Mouse (Mus musculus) cerebellum, adult (tissue): ENCODE results near the gene Zfp503.
A peak's percentile ranks its signal among the peaks of the same experiment; 100 is the strongest.

Experiments used
- ATAC-seq: cut with Nextera tagmentation; 2 replicates; pipeline ENCODE4 v1.9.2; 2017; ENCODE audit warnings: mild to moderate bottlenecking, moderate library complexity, mixed read lengths; ENCODE audit not compliant: insufficient number of reproducible peaks, low FRiP score, low TSS enrichment

Zfp503 gene

DNA sequence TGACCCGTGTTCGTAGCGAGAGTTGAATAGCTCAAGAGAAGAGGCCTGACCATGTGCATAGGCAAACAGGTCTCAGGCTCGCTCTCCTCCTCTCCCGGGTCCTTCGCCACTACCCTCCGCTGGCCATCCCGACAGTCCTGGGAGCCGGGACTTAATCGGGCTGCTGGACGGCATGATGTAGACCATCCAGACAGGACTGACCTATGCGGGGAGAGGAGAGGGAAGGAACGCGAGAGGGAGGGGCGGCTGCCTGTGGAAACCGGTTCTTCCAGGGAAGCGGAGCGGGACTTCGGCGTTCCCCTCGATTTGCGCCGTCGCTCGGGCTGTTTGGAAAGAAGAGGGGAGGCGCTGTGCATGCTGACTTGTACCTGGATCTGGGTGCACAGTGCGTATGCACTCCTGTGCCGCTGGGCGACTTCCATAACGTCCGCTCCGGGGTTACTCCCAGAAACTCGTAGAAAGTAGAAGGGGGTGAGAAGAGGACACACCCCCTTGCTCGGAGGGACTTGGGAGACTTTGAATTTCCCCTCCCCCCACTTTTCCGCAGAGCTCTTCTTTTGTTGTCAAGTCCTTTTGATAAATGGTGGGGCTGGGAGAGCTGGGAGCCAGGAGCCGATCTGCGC, at the start of gene Zfp503:
Zfp503 (minus strand) TSS at position 311 of the 623 bp plus-strand sequence.
- no peak for ATAC-seq

DNA sequence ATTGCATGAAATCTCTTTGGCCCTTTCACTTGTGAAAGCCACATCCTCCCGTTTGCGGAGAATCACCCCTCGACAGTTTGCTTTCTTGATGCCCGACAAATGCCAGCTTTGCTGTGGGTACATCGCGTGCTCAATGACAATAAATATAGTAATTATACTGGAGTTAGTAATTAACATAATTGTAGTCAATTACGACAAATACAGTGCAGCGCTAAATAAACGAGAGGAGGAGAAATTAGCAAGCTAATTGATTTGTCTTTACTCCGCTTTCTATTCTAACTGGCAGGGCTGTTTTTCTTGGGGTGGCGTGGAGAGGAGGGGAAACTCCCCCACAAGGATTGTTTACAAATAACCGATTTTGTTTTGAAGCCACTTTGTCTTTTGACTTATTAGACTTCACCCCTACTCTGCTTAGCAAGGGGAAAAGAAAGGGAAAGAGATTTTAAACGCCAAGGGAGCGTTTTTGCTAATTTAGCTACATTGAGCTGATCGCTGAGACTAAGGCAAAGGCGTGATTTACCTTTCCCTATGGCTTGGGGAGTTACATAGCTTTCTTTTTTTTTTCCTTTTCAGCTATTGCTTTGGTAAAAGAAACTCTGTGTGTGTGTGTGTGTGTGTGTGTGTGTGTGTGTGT, 48.2 kb upstream of the Zfp503 start:
- ATAC-seq: no peak

DNA sequence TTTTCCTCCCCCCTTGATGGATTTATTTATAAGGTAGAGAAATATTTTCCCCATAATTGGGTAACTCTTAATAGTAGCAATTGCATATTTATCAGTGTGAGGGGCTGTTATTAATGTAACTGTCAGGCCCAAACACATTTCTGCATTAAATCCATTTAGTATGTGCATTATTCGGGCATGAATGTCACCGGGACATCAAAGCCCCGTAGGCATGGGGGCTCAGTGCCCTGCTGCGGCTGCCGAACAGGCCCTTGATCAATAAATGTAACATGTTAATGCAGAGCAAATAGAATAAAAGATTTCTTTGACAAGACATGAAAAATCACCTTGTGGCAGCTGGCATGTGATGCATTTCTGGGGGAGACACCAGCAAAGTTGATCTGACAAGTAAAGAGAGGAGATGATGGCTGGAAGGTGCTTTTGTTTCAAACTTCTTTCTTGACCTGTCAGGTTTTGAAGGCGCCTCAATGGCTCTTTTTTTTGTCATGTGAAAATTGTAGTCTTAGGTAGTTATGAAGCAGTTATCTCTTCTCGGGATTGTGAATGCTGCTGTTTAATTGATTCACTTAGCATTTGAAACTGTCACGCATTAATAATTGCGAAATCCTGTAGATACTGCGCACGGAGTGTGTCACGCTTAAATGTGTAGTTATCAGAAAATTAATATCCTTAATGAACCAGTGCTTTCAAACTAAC, 47.5 kb upstream of the Zfp503 start:
- ATAC-seq: no peak

- ATAC-seq: no peak
Observed at GRCm38 (mm10) chr14:22036338-22036737, 46.9 kb upstream of the Zfp503 start.

GRCm38 (mm10) chr14:22035900-22036299, 46.5 kb upstream of the Zfp503 start:
- ATAC-seq: no peak

DNA sequence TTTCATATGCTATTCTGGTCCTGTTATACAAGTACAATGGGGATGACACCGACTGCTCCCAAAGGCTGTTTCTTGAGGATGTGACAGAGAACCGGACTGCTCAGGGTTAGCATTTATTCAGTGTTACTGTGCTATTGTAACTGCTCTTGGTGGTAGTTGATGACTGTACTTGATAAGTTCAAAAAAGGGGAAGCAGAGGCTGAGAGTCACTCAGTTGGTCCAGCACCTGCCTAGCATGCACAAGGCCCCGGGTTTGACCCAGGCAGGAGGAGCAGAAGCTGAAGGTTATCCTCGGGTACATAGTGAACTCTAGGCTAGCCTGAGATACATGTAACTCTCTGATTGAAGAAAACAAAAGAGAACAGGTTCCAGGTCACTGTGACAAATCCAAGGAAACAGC, 34.1 kb upstream of the Zfp503 start:
- no peak for ATAC-seq

DNA sequence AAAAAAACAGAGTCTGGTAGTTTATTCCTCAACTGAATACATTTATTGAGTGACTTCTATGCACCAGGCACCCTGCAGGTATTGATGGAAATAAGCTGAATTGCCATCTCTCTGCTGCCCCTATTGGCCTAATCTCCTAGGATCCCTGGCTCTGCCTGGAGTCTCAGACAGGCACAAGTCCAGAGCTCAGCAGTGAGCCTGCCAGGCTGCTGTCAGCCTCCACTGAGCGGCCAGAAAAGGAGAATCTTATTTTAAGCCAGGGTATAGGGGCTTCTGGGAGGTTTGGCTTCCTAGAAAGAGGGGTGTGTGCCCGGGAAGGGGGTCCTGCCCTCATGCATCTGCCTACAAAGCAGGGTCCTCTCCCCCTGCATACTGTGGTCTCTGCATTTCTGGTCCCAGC, 31.5 kb upstream of the Zfp503 start:
- ATAC-seq: peak; percentile 54; the same call in 1 of the 2 replicates

DNA sequence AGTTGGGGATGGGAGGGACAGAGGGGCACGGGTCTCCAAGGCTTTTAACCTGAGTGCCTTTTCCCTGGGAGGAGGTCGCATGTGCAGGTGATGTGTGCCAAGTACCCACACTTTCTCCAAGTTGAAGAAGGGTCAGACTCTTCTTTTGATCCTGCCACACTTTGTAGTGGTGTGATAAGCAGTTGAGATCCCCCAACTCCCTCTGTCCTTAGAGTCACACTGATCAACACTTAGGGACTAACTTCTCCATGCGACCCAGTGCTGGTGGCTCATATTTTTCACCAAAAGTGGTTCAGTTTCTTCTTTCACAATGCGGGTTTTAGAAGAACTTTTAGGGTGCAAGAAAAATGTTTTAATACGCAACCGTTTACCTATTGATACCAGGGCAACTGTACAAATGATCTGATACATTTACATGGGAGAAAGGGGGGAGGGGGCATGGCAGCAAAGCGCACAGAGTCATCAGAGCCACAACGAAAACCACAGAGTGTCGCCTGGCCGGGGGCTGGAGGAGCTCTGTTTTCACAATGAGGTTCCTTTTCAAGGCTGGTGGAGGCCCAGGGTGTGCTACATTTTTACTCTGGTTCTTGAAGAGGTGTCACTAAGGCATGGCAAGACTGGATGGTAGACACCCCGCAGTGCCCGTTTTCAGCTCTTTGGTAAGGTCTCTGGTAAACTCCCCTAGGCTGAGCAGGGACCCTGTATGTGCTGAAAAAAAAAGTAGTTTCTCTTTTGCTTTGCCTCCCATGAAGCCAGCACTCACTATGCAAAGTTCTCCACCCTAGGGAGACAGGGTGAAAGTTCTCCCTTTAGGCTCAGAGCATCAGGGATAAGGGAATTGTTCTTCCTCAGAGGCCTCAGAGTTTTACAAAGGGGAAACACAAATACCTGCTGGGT, 30.8 kb upstream of the Zfp503 start:
- ATAC-seq: no peak

DNA sequence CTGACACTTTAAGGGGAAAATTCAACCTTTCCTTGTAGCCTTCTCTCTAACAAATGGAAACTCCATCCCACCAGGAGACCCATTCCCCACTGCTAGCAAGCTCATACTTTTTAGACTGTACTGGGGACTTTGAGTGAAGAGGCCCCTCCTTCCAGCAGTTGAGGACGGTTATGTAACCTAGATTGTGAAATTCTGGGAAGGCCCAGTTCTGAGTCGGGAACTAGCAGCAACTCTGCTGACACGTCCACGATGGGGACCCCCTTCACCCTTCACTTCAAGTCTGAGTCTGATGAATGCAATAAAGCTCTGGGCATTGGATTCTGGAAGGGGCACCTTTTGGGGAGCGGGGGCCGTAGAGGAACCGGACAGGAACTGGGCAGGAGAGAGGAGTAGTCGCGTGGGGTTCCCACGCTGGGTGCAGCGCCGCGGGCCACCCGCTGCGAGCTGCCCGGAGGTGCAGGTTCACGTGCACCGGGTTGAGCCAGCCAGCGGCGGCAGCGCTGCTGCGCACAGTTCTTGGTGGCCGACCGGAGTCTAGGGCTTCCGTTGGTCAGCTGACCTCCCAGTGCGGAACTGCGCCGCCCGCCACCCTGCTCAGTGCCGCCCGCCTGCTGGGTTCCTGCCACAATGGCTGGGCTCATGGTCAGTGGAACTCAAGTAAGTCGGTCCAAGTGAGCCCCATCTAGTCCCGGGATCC, 30.0 kb upstream of the Zfp503 start, which contains the start of gene Lrmda:
Lrmda (plus strand) TSS at position 461 of the 697 bp plus-strand sequence.
- ATAC-seq: no peak

GRCm38 (mm10) chr14:22017011-22017410, 27.6 kb upstream of the Zfp503 start:
- ATAC-seq: no peak

- no peak for ATAC-seq
Observed at GRCm38 (mm10) chr14:22014781-22015180, 25.4 kb upstream of the Zfp503 start.

- ATAC-seq: no peak
Observed at GRCm38 (mm10) chr14:22014315-22014714, 24.9 kb upstream of the Zfp503 start.

DNA sequence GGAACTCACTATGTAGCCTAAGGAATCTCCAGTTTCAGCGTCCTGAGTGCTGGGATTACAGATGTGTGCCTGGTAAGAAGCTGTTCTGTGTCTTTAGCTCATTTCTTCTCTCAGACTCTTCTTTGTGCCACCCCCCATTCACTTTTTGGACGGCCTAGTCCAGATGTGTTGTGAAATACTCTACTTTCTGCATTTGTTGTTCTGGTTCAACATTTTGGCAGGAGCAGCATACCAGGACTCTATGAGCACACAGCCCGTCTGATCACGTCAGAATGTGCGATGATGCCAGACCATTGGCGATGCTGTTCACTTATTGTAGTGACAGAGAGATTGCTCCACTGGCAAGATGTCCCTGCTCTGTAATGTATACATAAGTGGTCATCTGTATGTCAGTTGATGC, 17.6 kb upstream of the Zfp503 start:
- ATAC-seq: no peak

DNA sequence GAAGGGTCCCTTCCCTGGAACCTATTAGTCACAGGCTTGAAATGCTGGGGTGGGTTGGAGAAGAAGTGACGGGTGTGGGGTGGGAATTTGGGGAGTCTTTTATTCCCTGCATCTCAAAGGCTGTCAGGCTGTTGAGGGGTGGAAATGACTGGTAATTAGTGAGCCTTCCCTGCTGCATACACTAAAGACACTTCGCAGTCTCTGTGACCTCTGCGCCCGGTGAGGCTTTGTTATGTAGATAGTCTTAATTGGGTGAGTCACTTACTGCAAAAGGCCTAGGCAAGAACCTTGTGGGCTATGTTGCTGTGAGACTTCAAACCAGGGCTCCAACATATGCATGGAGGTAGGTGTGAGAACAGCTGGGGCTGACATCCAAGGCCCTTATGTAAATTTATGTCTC, 15.5 kb upstream of the Zfp503 start:
- ATAC-seq: no peak

- no peak for ATAC-seq
Observed at GRCm38 (mm10) chr14:22003631-22004030, 14.2 kb upstream of the Zfp503 start.

- no peak for ATAC-seq
Observed at GRCm38 (mm10) chr14:22003231-22003630, 13.8 kb upstream of the Zfp503 start.

DNA sequence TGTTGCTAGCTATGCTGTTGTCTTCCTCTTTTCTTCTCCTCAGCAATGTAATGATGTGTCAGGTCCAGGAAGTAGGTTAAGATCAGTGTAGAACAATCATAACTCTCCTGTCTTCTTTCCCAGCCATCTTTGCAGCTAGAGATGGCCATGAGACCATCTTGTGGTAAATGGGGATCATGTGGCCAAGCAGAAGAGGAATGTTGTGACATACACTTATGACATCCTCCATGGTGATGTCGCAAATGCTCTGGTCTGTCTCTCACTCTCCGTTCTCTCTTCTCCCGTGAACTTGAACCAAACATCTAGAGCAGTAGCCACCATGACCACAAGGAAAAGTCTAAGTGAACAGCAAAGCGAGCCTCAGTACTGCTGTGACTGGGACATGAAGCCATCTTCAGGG, 10.2 kb upstream of the Zfp503 start:
- no peak for ATAC-seq

- no peak for ATAC-seq
Observed at GRCm38 (mm10) chr14:21995031-21995754, 5.8 kb upstream of the Zfp503 start.
